ENCODE assay signal across 8 mouse cellular contexts in the genomic region with DNA sequence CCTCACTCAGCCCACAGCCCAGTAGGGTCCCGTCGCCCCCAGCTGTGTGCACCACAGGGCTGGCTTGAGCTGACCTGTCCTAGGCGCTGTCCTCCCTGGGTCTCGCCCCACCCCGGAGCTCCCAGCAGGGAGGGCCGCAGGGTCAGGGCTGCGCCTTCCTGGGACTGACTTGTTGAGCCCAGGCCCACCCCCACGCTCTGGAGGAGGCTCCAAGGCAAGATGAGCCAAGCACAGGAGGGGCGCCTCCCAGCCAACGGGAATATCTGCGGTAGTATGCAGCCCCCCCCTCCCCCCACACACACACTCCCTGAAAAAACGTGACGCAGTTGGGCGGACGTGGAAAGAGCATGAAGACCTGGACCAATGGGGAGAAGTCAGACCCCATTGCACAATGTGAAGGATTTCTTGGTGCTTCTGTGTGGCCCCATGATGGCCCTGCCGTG. TPM values are rescaled to one million over a fixed set of nuclear protein-coding genes. Genes with fewer than 3 reads are reported as not detected.
A peak's percentile ranks its signal among the peaks of the same experiment; 100 is the strongest.
DNase-seq lines count a peak whose midpoint lies in the region; ATAC-seq and TF ChIP-seq lines count a peak whose summit lies in the region.

No protein-coding gene starts in this region.

- H3K36me3 ChIP-seq in ES-E14 (ENCODE audit: control insufficient read depth, insufficient read depth, low read length, poor library complexity, severe bottlenecking) = no peaks in the 10 kb centered on the region
- no peaks in the 10 kb centered on the region for H3K36me3 ChIP-seq in heart, embryonic 11.5 days (ENCODE audit: control insufficient read depth, insufficient read depth, low read length)
- no peaks in the 10 kb centered on the region for H3K36me3 ChIP-seq in limb, embryonic 12.5 days
- no peaks in the 10 kb centered on the region for H3K36me3 ChIP-seq in midbrain, embryonic 12.5 days

- peak overlapping the region; percentile 74; the same call in 1 of the 2 replicates for H3K27ac ChIP-seq in ES-E14 (ENCODE audit: insufficient read depth, low read depth, low read length, poor library complexity, severe bottlenecking)
- peak overlapping the region; percentile 67 for H3K27ac ChIP-seq in heart, embryonic 11.5 days (ENCODE audit: low read depth, low read length)
- H3K27ac ChIP-seq in limb, embryonic 12.5 days = no peak overlapping the region
- no peak overlapping the region for H3K27ac ChIP-seq in midbrain, embryonic 12.5 days (replicated peaks)

- H3K27me3 ChIP-seq in heart, embryonic 11.5 days (ENCODE audit: control insufficient read depth, insufficient read depth, low read length) = no peaks in the 10 kb centered on the region
- no peaks in the 10 kb centered on the region for H3K27me3 ChIP-seq in limb, embryonic 12.5 days
- peaks cover 10% of the 10 kb centered on the region for H3K27me3 ChIP-seq in midbrain, embryonic 12.5 days

- 9% methylated on average over 16 of the region's 16 CpGs for WGBS in heart, embryonic 11.5 days (ENCODE audit: insufficient replicate concordance)
- 15% methylated on average over 16 of the region's 16 CpGs for WGBS in limb, embryonic 12.5 days
- WGBS in midbrain, embryonic 12.5 days = 15% methylated on average over 16 of the region's 16 CpGs

- no peak for DNase-seq in ES-E14 (ENCODE audit: low read depth, low spot score)
- peak; percentile 73 for DNase-seq in embryo, embryonic 11 days
- DNase-seq in urinary bladder, postnatal 14 days (ENCODE audit: low spot score) = peak; percentile 50
- no peak for DNase-seq in cerebellum, adult 18-20 months
- no peak for DNase-seq in thymus, postnatal 14 days

- H3K4me3 ChIP-seq in ES-E14 (ENCODE audit: insufficient read depth in 1 of 2, low read depth in 1 of 2, low read length in 2 of 2, poor library complexity in 1 of 2, severe bottlenecking in 1 of 2) = peak overlapping the region; percentile 24 to 55
- H3K4me3 ChIP-seq in heart, embryonic 11.5 days (ENCODE audit: low read depth, low read length) = peak overlapping the region; percentile 15
- peak overlapping the region; percentile 17 for H3K4me3 ChIP-seq in limb, embryonic 12.5 days (replicated peaks)
- H3K4me3 ChIP-seq in midbrain, embryonic 12.5 days = peak overlapping the region; percentile 6; the same call in 1 of the 2 replicates

- peak overlapping the region; percentile 8; the same call in 1 of the 2 replicates for H3K9ac ChIP-seq in ES-E14 (ENCODE audit: insufficient read depth, low read depth, low read length, poor library complexity, severe bottlenecking)
- peak overlapping the region; percentile 61 for H3K9ac ChIP-seq in heart, embryonic 11.5 days (ENCODE audit: low read depth, low read length)
- no peak overlapping the region for H3K9ac ChIP-seq in limb, embryonic 12.5 days (replicated peaks)
- 0 out of 2 replicates have a peak overlapping the region, but pooled peaks have one; percentile 1 for H3K9ac ChIP-seq in midbrain, embryonic 12.5 days (replicated peaks)

- H3K4me2 ChIP-seq in heart, embryonic 11.5 days = peak overlapping the region; percentile 58
- H3K4me2 ChIP-seq in limb, embryonic 12.5 days = peak overlapping the region; percentile 44
- peak overlapping the region; percentile 43 for H3K4me2 ChIP-seq in midbrain, embryonic 12.5 days (replicated peaks)

- ATAC-seq in heart, embryonic 11.5 days (replicated peaks; ENCODE audit: insufficient number of reproducible peaks, low FRiP score, low TSS enrichment) = peak; percentile 80
- no peak for ATAC-seq in limb, embryonic 12.5 days (ENCODE audit: insufficient number of reproducible peaks, insufficient read depth, low FRiP score, low TSS enrichment, low read depth)
- no peak for ATAC-seq in midbrain, embryonic 12.5 days (ENCODE audit: low FRiP score, low read depth)

- in situ Hi-C loops in ES-E14 (cut with MboI; ENCODE audit: low sequenced_read_pairs in 2 of 2, unreplicated experiment in 2 of 2) = no loop called here

- H3K4me1 ChIP-seq in ES-E14 (ENCODE audit: control insufficient read depth in 2 of 2, insufficient read depth in 2 of 2, low read length in 2 of 2, poor library complexity in 1 of 2) = peaks cover 9 to 14% of the 10 kb centered on the region in 2 experiments; a peak in 3 of 4 replicates
- peaks cover 13% of the 10 kb centered on the region for H3K4me1 ChIP-seq in heart, embryonic 11.5 days (ENCODE audit: control insufficient read depth, insufficient read depth, low read length)
- peaks cover 12% of the 10 kb centered on the region for H3K4me1 ChIP-seq in limb, embryonic 12.5 days (replicated peaks)
- H3K4me1 ChIP-seq in midbrain, embryonic 12.5 days = peaks cover 6% of the 10 kb centered on the region

- no peaks in the 10 kb centered on the region for H3K9me3 ChIP-seq in ES-E14 (ENCODE audit: control insufficient read depth, insufficient read depth, low read depth, low read length)
- no peaks in the 10 kb centered on the region for H3K9me3 ChIP-seq in heart, embryonic 11.5 days (replicated peaks; ENCODE audit: control insufficient read depth, low read length)
- H3K9me3 ChIP-seq in limb, embryonic 12.5 days = no peaks in the 10 kb centered on the region
- H3K9me3 ChIP-seq in midbrain, embryonic 12.5 days = no peaks in the 10 kb centered on the region

TF ChIP-seq in ES-E14, 5 proteins besides CTCF, POLR2A, EP300 and RAD21:
- no peak for TF ChIP-seq ZNF384 (IDR thresholded peaks at IDR 0.05; ENCODE audit: low read depth, low read length)

RNA-seq across cellular contexts. Expression of a gene that starts 51.8 kb away (rescaled TPM):
- not detected in 2 replicates for total RNA-seq in ES-E14 (2012; rRNA removed)
- not detected in 2 replicates for polyA plus RNA-seq in heart, embryonic 11.5 days (2014; fragmentation: Nextera tagmentation; extraction: Ambion mirVana)
- polyA plus RNA-seq in limb, embryonic 12.5 days (2016; fragmentation: Nextera tagmentation; extraction: Ambion mirVana) = not detected in 2 replicates
- polyA plus RNA-seq in midbrain, embryonic 12.5 days (2016; fragmentation: Nextera tagmentation; extraction: Ambion mirVana) = not detected in 2 replicates

RNA-seq across cellular contexts. Expression of a gene that starts 58.1 kb away (rescaled TPM):
- 52.8 and 60.6 TPM in 2 replicates for total RNA-seq in ES-E14 (2012; rRNA removed)
- polyA plus RNA-seq in heart, embryonic 11.5 days (2014; fragmentation: Nextera tagmentation; extraction: Ambion mirVana) = 37.0 and 40.2 TPM in 2 replicates
- 74.7 and 81.1 TPM in 2 replicates for polyA plus RNA-seq in limb, embryonic 12.5 days (2016; fragmentation: Nextera tagmentation; extraction: Ambion mirVana)
- 70.8 and 75.9 TPM in 2 replicates for polyA plus RNA-seq in midbrain, embryonic 12.5 days (2016; fragmentation: Nextera tagmentation; extraction: Ambion mirVana)

Comparison
In these comparisons a context has a peak if more than half of its experiments do, and no peak if none do; other contexts are left out.
1. DNase-seq: peak in embryo, embryonic 11 days (single experiment) and urinary bladder, postnatal 14 days (single experiment); none in ES-E14 (single experiment), cerebellum, adult 18-20 months (0 of 2) and thymus, postnatal 14 days (single experiment).
2. H3K27ac ChIP-seq: peak in ES-E14 (single experiment) and heart, embryonic 11.5 days (single experiment); none in limb, embryonic 12.5 days (single experiment) and midbrain, embryonic 12.5 days (single experiment).
3. Peak in every context shown above with its lines, with median percentiles within 50 percentile points of each other: H3K4me3 ChIP-seq and H3K4me2 ChIP-seq.